Mouse (Mus musculus) neural tube, embryonic 11.5 days (tissue): ENCODE results near the gene Srrm1. TPM values are rescaled to one million over a fixed set of nuclear protein-coding genes. Genes with fewer than 3 reads are reported as not detected.
A peak's percentile ranks its signal among the peaks of the same experiment; 100 is the strongest.
"Not testable (repeated sequence)": the region's sequence is repeated elsewhere in the genome, so short reads cannot be mapped to it uniquely, and the experiment has no call there.

Experiments
- ATAC-seq: fragments of 200-750 bp; cut with Nextera tagmentation; 2 replicates; pipeline ENCODE4 v1.8.0; 2017; ENCODE audit warnings: moderate number of reproducible peaks, mild to moderate bottlenecking, moderate TSS enrichment, moderate library complexity; ENCODE audit not compliant: insufficient read depth, low FRiP score, low TSS enrichment
- DNase-seq: peaks from one replicate; pipeline ENCODE4 v3.0.0-alpha.2; 2015; ENCODE audit warnings: low spot score
- H3K27ac ChIP-seq: fragments of 300-500 bp; sonication (generic); 2 replicates; pipeline ENCODE4 v1.5.1; 2014; ENCODE audit warnings: low read depth, mild to moderate bottlenecking, low read length
- H3K27me3 ChIP-seq: fragments of 300-500 bp; sonication (generic); 2 replicates; pipeline ENCODE4 v1.6.1; 2014; ENCODE audit warnings: mild to moderate bottlenecking, low read length, mixed read lengths; ENCODE audit not compliant: control insufficient read depth, insufficient read depth
- H3K36me3 ChIP-seq: fragments of 300-500 bp; sonication (generic); 2 replicates; pipeline ENCODE4 v1.6.1; 2014; ENCODE audit warnings: mild to moderate bottlenecking, low read length, moderate library complexity, mixed read lengths; ENCODE audit not compliant: control insufficient read depth, insufficient read depth
- H3K4me1 ChIP-seq: fragments of 300-500 bp; sonication (generic); 2 replicates; pipeline ENCODE4 v1.6.1; 2014; ENCODE audit warnings: low read length, mixed read lengths; ENCODE audit not compliant: control insufficient read depth, insufficient read depth
- H3K4me2 ChIP-seq: fragments of 300-500 bp; sonication (generic); 2 replicates; pipeline ENCODE4 v1.6.1; 2014; ENCODE audit warnings: low read depth, mild to moderate bottlenecking, moderate library complexity
- H3K4me3 ChIP-seq: fragments of 300-500 bp; sonication (generic); 2 replicates; pipeline ENCODE4 v1.5.1; 2014; ENCODE audit warnings: low read depth, low read length
- H3K9ac ChIP-seq: fragments of 300-500 bp; sonication (generic); 2 replicates; pipeline ENCODE4 v1.6.1; 2014; ENCODE audit warnings: mild to moderate bottlenecking, low read length
- H3K9me3 ChIP-seq: fragments of 300-500 bp; sonication (generic); 2 replicates; pipeline ENCODE4 v1.6.1; 2016; ENCODE audit warnings: low read length; ENCODE audit not compliant: control insufficient read depth
- WGBS: fragments of 180-500 bp; shearing (Covaris S2); extraction: QIAGEN DNeasy Blood & Tissue Kit; methylation state at CpG from one replicate; pipeline ENCODE4 v1.1.7; 2014; 5-methylcytosine and 5-hydroxymethylcytosine counted together
- polyA plus RNA-seq: library from polyadenylated mRNA; unstranded; fragments of >200 nt; fragmentation: Nextera tagmentation; extraction: Ambion mirVana; gene quantifications from 2 replicates; pipeline ENCODE4 v1.2.1, GENCODE M21; 2014

Srrm1 gene
- polyA plus RNA-seq, 1 experiment from 2014 or later, result 168 TPM

DNA sequence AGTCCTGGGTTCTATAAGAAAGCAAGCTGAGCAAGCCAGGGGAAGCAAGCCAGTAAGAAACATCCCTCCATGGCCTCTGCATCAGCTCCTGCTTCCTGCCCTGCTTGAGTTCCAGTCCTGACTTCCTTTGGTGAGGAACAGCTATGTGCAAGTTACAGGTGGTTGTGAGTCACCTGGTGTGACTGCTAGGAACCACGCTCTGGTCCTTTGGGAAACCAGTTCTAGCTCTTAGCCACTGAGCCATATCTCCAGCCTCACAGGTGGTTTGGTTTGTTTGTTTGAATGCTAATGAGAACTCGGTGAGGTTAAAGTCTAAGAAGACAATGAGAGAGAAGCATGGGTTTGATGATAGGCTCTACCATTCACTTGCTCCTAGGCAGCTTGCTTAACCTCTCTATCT lies 73.1 kb downstream of the Srrm1 start:
- whole genome bisulfite sequencing, result 62% methylated on average over 2 of the region's 2 CpGs
- not testable (repeated sequence) for H3K9ac ChIP-seq, H3K36me3 ChIP-seq, H3K9me3 ChIP-seq, H3K4me2 ChIP-seq, H3K4me3 ChIP-seq, ATAC-seq, H3K4me1 ChIP-seq, H3K27ac ChIP-seq, DNase-seq, H3K27me3 ChIP-seq

DNA sequence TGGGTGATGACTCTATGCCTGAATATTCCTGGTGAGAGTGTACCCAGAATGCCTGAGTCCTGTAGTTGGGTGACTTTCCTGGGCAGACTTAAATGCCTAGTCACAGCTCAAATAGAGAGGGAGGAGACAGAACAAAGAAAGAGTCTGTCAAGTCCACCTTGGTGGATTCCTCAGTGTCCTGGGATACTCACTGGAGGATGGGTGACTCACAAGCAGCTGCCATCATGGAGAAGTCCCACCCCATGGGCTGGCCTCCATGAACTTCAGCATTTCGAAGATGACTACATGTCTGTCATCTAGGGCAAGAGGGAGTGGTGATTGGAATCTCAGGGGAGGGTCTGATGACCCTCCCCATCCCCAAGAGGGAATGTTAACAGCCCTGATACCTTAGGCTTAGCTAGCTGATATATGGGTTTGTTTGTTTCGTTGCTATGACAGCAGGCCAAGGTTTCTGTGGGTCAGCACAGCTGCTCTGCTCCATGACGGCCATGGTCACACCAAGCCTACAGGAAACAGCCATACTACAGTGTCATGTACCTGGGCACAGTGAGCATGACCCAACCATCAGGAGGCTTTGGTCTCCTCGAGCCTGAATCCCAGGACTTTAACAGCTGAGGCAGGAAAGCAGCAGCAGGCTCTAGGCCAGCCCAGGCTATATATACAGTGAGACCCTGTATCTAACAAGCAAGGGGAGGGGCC lies 76.3 kb downstream of the Srrm1 start:
- WGBS, result 64% methylated on average over 4 of the region's 4 CpGs
- H3K4me1 ChIP-seq, result peaks cover 3% of the 10 kb centered on the region; the same call in 1 of the 2 replicates
- ATAC-seq, result no peak

DNA sequence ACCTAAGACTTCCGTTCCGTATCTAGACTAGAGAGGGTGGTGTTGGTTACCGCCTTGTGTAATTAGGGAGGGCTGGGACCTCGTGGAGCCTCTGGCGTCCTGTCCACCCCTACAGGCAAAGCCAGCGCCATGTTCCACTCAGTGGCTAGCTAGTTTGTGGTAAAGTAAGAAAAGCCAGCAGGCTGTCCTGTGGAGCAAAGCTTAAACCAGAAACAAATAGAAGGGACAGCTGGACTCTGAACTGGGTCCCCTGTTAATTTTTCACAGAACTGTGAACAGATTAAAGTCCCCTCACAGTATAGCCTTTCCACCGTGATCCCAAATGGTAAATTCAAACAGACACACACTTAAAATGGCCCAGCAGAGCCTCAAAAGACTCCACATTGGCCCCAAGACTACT lies 78.4 kb downstream of the Srrm1 start:
- H3K4me2 ChIP-seq, result no peak overlapping the region
- DNase-seq (no peak), ATAC-seq (no peak)
- peaks cover 6% of the 10 kb centered on the region; the same call in 1 of the 2 replicates for H3K27me3 ChIP-seq
- 74% methylated on average over 7 of the region's 7 CpGs for WGBS
- H3K36me3 ChIP-seq, result no peaks in the 10 kb centered on the region
- no peaks in the 10 kb centered on the region for H3K9me3 ChIP-seq
- H3K4me3 ChIP-seq, result no peak overlapping the region
- H3K27ac ChIP-seq, result no peak overlapping the region
- H3K4me1 ChIP-seq, result peaks cover 16% of the 10 kb centered on the region
- H3K9ac ChIP-seq, result no peak overlapping the region

More for the DNA sequence above, 76.3 kb downstream of the Srrm1 start:
- Histone ChIP-seq H3K27ac (no peak overlapping the region), H3K27me3 (peaks cover 6% of the 10 kb centered on the region; the same call in 1 of the 2 replicates), H3K4me3 (no peak overlapping the region), H3K9ac (no peak overlapping the region), H3K36me3 (no peaks in the 10 kb centered on the region), H3K9me3 (no peaks in the 10 kb centered on the region), H3K4me2 (no peak overlapping the region)
- no peak for DNase-seq

DNA sequence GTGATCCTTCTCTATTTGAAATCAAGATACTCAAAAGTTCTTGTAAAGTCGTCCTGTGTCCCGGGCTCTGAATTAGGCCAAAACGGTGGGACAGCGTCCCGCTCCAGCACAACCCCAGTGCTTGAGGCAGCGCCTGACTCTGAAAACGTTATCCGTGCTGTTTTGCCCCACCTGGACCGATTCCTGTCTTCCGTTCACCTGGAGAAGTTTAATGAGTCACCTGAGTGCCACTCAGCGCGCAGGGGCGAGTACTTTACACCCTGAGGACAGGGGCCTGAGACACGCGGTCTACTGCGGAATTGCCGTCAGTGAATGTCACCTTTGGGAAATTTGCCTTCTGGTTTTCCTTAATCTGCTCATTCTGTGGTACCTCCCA lies 79.8 kb downstream of the Srrm1 start:
- DNase-seq, result no peak
- no peak overlapping the region for H3K27ac ChIP-seq
- H3K27me3 ChIP-seq, result peaks cover 6% of the 10 kb centered on the region; the same call in 1 of the 2 replicates
- peaks cover 25% of the 10 kb centered on the region for H3K4me1 ChIP-seq
- 2% methylated on average over 17 of the region's 17 CpGs for whole genome bisulfite sequencing
- no peak for ATAC-seq
- H3K9me3 ChIP-seq, result no peaks in the 10 kb centered on the region
- no peak overlapping the region for H3K9ac ChIP-seq
- no peaks in the 10 kb centered on the region for H3K36me3 ChIP-seq
- peak overlapping the region; percentile 81 for H3K4me2 ChIP-seq
- peak overlapping the region; percentile 91 for H3K4me3 ChIP-seq

DNA sequence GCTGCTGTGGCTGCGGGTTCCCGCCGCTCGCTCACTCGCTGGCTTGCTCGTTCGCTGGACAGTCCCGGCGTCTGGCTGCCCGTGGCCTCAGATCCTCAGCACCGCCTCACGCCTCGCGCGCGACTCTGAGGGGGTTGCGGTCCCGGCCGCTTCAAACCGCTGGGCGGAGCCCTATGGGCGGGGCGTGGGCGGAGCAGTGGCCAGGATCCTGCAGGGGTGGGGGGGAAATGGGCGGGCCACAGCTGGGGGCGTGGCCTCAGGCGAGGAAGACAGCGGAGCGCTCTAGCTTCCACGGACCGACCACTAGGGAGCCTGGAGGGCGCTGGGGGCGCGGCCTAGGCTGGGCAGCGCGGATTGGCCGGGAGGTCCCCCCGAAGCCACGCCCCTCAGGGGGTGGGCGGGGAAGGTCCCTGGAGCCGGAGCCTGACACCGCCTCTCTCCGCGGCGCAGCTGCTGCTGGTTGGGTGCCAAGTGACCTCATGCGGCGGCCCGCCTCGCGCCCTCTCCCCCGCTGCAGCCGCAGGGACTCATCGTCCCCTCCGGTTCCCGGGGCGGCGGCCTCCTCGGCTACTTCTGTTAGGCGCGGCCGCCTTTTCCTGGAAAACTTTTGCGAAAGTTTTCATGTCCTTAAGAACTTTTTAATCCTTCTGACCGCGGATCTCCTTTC lies 80.3 kb downstream of the Srrm1 start, which contains the start of gene Clic4:
Clic4 (minus strand) TSS at position 175 of the 667 bp plus-strand sequence.
- H3K36me3 ChIP-seq, result no peaks in the 10 kb centered on the region
- peak within 1 kb of the TSS; percentile 96 for H3K9ac ChIP-seq
- under 1% methylated on average over 55 of the region's 64 CpGs for WGBS
- peak within 1 kb of the TSS; percentile 91 for H3K4me3 ChIP-seq
- peak; percentile 98 for ATAC-seq
- H3K9me3 ChIP-seq, result no peaks in the 10 kb centered on the region
- H3K4me1 ChIP-seq, result peaks cover 30% of the 10 kb centered on the region
- peak within 1 kb of the TSS; percentile 97 for H3K27ac ChIP-seq
- DNase-seq, result peak; percentile 100
- peak within 1 kb of the TSS; percentile 81 for H3K4me2 ChIP-seq
- peaks cover 6% of the 10 kb centered on the region; the same call in 1 of the 2 replicates for H3K27me3 ChIP-seq

DNA sequence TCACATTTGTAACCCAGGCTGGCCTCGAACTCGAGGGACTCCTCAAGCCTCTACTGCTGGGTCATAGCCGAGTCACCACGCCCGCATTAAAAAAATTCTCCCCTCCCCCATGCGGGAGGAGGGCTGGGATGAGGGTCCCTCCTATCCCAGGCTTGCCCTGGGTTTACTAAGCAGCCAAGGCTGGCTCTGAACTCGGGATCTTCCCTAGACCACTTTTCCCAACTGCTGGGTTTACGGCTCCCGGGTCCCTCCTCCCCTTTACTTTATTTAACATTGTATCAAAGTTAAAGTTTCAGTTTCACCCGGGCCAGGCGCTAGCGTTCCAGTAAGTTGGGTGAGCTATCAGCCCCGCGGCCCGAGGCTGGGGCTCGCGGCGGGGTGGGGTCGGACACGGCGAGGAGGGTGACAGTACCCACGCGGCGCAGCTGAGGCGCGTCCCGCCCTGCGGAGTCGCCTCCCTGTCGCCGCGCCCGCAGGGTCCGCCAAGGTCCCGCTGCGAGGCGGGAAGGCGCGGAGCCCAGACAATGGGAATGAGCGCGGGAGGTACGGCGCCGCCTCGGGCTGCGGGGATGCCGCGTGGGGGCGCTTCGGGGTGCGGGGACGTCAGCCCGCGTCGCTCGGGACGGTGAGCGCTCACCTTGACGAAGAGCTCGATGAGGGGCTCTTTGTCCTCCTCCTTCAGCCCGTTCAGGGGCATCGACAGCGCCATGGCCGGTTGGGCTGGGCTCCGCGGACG lies 81.1 kb downstream of the Srrm1 start:
- Histone ChIP-seq H3K4me1 (peaks cover 37% of the 10 kb centered on the region), H3K4me3 (peak overlapping the region; percentile 91), H3K36me3 (no peaks in the 10 kb centered on the region), H3K9ac (peak overlapping the region; percentile 96), H3K27me3 (peaks cover 6% of the 10 kb centered on the region; the same call in 1 of the 2 replicates), H3K27ac (peak overlapping the region; percentile 97), H3K9me3 (no peaks in the 10 kb centered on the region), H3K4me2 (peak overlapping the region; percentile 81)
- WGBS, result under 1% methylated on average over 61 of the region's 67 CpGs
- ATAC-seq (peak; percentile 68), DNase-seq (peak; percentile 72)

DNA sequence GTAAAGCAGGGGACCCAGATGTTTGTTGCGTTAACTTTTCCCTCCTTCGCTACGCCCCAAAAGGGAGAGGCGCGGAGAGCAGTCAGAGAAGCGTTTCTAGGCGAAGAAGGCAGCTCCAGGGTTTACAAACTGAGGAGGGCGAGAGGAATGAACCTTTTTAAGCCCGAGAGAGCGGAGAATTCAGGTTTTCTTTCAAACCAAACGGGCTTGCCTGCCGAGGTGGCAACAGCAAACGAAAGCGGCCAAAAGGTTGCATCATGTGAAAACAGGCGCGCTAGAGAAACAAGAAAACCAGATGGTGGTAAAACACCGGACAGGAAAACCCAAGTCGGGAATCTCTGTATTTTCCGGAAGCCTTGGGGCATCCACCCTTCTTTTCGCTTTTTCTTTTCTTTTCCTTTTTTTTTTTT lies 81.7 kb downstream of the Srrm1 start:
- Histone ChIP-seq H3K9ac (peak overlapping the region; percentile 96), H3K27ac (no peak overlapping the region), H3K4me2 (peak overlapping the region; percentile 81), H3K36me3 (no peaks in the 10 kb centered on the region), H3K27me3 (peaks cover 6% of the 10 kb centered on the region; the same call in 1 of the 2 replicates), H3K4me1 (peaks cover 38% of the 10 kb centered on the region), H3K4me3 (peak overlapping the region; percentile 91), H3K9me3 (no peaks in the 10 kb centered on the region)
- WGBS, result 1% methylated on average over 20 of the region's 20 CpGs
- ATAC-seq, result no peak
- DNase-seq, result peak; percentile 20
